Mouse (Mus musculus): ENCODE data around the gene Rfc5. TPM values are rescaled to one million over a fixed set of nuclear protein-coding genes. Genes with fewer than 3 reads are reported as not detected.
"Not testable (repeated sequence)": the region's sequence is repeated elsewhere in the genome, so short reads cannot be mapped to it uniquely, and the experiment has no call there.

The Rfc5 gene
- 16.9 and 17.8 TPM in 2 replicates for total RNA-seq (2021)
- long read RNA-seq, transcript Rfc5-201 (11 exons, 2,796 nt): major isoform, 27 of 32 reads
- long read RNA-seq, partial matches to known transcripts: 2 of 32 reads
- long read RNA-seq, other reads (novel, unspliced or antisense): 3 of 32 reads

- peak; percentile 97 for DNase-seq
Measured at GRCm38 (mm10) chr5:117388877-117389276, at the start of gene Rfc5. Rfc5 (minus strand) TSS chr5:117389047.

- not testable (repeated sequence) for DNase-seq
Measured at GRCm38 (mm10) chr5:117433501-117433900, 44.7 kb upstream of the Rfc5 start.

- DNase-seq: no peak
Measured at GRCm38 (mm10) chr5:117417442-117417841, 28.6 kb upstream of the Rfc5 start.

GRCm38 (mm10) chr5:117415011-117415912 is 26.4 kb upstream of the Rfc5 start:
- DNase-seq: no peak

- DNase-seq: no peak
Measured at GRCm38 (mm10) chr5:117414611-117415010, 25.8 kb upstream of the Rfc5 start.

GRCm38 (mm10) chr5:117413507-117414501 is 25.0 kb upstream of the Rfc5 start, which contains the start of gene Ksr2:
Ksr2 (plus strand) TSS chr5:117414000.
- DNase-seq: peak; percentile 51

GRCm38 (mm10) chr5:117409369-117409768 is 20.5 kb upstream of the Rfc5 start:
- DNase-seq: no peak

GRCm38 (mm10) chr5:117408216-117408615 is 19.4 kb upstream of the Rfc5 start:
- peak; percentile 40 for DNase-seq

- not testable (repeated sequence) for DNase-seq
Measured at GRCm38 (mm10) chr5:117404671-117405070, 15.8 kb upstream of the Rfc5 start.

- DNase-seq: no peak
Measured at GRCm38 (mm10) chr5:117403609-117404008, 14.8 kb upstream of the Rfc5 start.

GRCm38 (mm10) chr5:117399281-117399680 is 10.4 kb upstream of the Rfc5 start:
- no peak for DNase-seq

GRCm38 (mm10) chr5:117398007-117398550 is 9.2 kb upstream of the Rfc5 start:
- no peak for DNase-seq

GRCm38 (mm10) chr5:117397371-117397770 is 8.5 kb upstream of the Rfc5 start:
- no peak for DNase-seq

- no peak for DNase-seq
Measured at GRCm38 (mm10) chr5:117396596-117397014, 7.8 kb upstream of the Rfc5 start.

GRCm38 (mm10) chr5:117395834-117396233 is 7.0 kb upstream of the Rfc5 start:
- DNase-seq: no peak

- no peak for DNase-seq
Measured at GRCm38 (mm10) chr5:117390895-117391294, 2.0 kb upstream of the Rfc5 start.

GRCm38 (mm10) chr5:117388296-117388751 is 523 bp downstream of the Rfc5 start:
- DNase-seq: peak; percentile 37

GRCm38 (mm10) chr5:117383198-117383597 is 5.6 kb downstream of the Rfc5 start:
- DNase-seq: no peak

GRCm38 (mm10) chr5:117381785-117382184 is 7.1 kb downstream of the Rfc5 start:
- no peak for DNase-seq

- DNase-seq: no peak
Measured at GRCm38 (mm10) chr5:117380199-117380598, 8.6 kb downstream of the Rfc5 start.

GRCm38 (mm10) chr5:117377731-117378130 is 11.1 kb downstream of the Rfc5 start:
- not testable (repeated sequence) for DNase-seq

- DNase-seq: no peak
Measured at GRCm38 (mm10) chr5:117376331-117376761, 12.5 kb downstream of the Rfc5 start.

Measured in adrenal gland, postnatal 25 days (tissue).